Mouse (Mus musculus) lung, postnatal 25 days (tissue): ENCODE measurements around the gene Far1.

Experiments
- DNase-seq: peaks from one replicate; pipeline ENCODE4 v3.0.0; 2022; ENCODE audit warnings: low spot score

The Far1 gene

GRCm38 (mm10) chr7:113513286-113513962 is at the start of gene Far1:
TSS of gene Far1 (plus strand) at chr7:113513834.
- peak; percentile 98 for DNase-seq

DNA sequence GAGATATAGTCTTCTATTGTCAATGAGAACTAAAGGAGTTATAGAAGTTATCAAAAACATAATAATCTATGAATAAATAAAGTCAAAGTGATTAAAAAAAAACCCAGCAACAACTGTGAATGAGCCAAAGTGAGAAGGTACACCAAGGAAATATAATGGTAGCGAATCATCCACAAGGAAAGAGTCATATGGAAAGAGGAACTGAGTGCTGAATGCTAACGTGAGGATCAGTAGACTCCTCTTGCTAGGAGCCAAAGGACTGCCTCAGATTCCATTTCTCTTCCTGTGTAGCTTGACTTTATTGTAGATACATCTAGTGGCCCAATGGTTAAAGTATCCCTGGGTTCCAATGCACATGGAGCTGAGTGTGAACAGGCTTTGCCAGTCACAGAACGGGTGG is 45.3 kb upstream of the Far1 start:
- no peak for DNase-seq

GRCm38 (mm10) chr7:113470671-113471070 is 43.0 kb upstream of the Far1 start:
- no peak for DNase-seq

DNA sequence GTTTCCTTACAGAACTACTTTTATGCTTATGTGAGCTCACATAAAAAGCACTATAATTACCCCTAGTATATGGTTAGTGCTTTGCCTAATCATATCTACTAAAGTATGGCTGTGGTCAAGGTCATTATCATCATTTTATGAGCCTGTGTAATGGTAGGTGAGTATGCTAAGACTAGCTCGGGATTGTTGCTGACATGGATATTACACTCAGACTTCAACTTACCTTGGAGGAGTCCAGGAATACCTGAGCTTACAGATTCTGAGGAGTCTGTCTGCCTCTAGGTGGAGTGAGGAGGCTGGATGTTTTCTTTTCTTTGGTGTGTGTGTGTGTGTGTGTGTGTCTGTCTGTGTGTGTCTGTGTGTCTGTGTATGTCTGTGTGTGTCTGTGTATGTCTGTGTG is 42.0 kb upstream of the Far1 start:
- DNase-seq = no peak

DNA sequence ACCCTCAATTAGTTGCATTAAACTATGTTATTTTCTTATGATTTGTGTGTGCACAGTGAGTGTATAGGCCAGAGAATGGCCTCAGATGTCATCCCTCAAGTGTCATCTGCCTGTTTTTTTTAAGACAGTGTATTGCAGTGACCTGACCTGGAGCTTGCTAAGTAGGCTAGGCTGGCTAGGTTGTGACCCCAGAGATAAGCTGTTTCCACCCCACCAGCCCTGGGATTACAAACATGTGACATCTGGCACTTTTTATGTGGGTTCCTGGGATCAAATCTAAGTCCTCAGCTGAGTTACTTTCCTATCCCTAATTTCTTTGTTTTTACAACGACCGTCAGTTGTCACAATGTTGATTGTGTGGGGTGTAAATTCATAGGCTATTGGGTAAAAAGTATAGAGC is 17.8 kb upstream of the Far1 start:
- DNase-seq = no peak

DNA sequence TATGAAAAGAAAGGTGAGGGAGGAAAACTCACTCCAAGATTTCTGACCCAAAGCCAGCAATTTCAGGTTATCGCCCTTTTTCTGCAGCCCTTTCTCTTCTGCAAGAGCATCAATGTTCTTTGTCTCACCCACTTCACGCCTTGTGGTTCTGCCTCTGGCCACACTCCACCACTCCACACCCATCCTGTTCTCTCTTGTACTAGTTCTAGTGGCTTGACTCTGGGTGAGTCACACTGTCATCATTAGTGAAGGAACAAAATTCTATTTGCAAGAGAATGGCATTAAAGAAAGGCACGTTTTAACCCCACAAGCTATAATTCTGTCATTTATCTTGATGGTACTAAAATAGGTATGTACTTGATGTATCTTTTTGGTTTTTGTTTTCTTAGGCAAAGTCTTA is 15.2 kb upstream of the Far1 start:
- peak; percentile 16 for DNase-seq

- no peak for DNase-seq
Observed at GRCm38 (mm10) chr7:113499821-113500220, 13.8 kb upstream of the Far1 start.

DNA sequence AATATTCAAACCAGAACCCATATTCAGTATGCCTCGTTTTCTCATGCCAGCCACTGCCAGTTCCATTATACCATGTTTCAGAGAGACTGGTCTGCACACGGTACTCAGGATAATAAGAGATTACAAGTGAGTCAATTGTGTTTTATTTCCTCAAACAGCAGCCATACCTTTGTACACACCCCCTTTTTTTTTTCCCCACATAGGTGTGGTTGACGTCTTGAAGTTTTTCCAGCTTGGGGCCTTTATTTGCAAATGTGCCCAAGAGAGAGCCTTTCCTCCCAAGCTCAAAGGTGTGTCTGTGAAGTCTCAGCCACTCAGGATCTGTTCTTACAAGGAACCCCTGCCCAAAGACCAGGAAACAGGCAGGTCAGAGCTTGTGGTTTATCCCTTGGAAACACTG is 11.2 kb upstream of the Far1 start:
- DNase-seq = no peak

- DNase-seq = no peak
Observed at GRCm38 (mm10) chr7:113505047-113505446, 8.6 kb upstream of the Far1 start.

- no peak for DNase-seq
Observed at GRCm38 (mm10) chr7:113505516-113506045, 8.1 kb upstream of the Far1 start.

DNA sequence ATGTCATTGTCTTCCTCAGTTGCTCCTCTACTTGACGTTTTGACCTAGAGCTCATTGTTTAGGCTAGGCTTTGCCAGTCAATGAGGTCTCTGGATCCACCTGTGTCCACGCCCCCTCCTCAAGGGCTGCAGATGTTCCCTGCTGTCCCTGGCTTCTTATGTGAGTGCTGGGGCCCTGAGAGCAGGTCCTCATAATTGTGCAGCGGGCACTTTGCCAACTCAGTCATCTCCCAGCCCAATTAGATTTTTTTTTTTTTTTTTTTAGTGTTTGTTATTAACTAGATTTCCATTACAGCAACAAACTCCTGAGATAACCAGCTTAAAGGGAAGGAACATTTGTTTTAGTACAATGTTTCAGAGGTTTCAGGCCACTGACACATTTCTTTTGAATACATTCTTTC is 5.8 kb upstream of the Far1 start:
- DNase-seq = no peak

- no peak for DNase-seq
Observed at GRCm38 (mm10) chr7:113511396-113511795, 2.2 kb upstream of the Far1 start.

- no peak for DNase-seq
Observed at GRCm38 (mm10) chr7:113512527-113513285, 928 bp upstream of the Far1 start.

DNA sequence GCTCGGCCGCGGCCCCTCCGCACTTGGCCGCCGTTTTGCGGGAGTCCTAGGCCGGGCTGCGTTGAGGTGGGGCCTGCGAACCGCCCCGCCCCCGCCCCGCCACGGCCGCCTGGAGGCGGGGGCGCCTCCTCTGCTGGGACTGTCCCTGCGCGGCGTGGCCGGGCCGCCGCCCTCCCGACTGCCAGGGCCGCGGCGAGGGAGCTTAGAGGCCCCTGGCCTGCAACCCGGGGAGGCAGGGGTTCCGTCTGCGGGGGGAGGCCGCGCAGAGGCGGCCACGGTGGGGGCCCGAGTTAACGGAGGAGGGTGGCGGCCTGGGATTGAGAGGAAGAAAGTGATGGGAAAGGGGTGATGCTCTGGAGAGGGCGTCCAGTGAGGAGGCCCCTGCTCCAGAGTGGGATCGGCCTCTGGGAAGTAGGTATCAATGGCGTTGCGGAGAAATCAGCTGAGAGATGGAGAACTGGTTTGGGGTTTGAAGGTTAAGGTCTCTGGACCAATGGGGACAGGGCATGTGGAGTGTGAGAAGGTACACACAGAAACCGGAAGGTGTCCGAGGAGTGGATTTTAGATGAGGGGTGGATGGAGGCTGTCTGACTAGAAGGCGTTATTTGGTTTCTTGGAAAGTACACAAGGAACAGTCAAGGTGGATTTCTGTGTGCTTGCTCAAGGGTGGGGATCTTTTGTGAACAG is 472 bp downstream of the Far1 start:
- DNase-seq = peak; percentile 36

DNA sequence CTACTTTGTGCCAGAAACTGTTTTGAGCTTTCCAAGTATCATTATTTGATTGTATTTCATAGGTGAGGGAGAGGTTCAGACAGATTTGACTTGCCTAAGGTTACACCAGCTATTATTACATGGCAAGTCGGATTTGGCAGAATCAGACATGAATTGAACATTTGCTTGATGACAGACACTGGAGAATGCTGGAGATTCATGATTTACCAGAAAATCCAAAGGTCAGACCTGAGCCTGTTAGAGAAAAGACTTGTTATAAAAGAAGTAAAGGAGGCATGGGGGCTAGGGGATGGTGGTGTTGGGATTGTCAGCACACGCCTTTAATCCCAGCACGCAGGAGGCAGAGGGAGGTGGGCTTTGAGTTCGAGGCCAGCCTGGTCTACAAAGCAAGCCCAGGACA is 2.2 kb downstream of the Far1 start:
- no peak for DNase-seq

- no peak for DNase-seq
Observed at GRCm38 (mm10) chr7:113518419-113518818, 4.8 kb downstream of the Far1 start.

- no peak for DNase-seq
Observed at GRCm38 (mm10) chr7:113518961-113519360, 5.3 kb downstream of the Far1 start.

DNA sequence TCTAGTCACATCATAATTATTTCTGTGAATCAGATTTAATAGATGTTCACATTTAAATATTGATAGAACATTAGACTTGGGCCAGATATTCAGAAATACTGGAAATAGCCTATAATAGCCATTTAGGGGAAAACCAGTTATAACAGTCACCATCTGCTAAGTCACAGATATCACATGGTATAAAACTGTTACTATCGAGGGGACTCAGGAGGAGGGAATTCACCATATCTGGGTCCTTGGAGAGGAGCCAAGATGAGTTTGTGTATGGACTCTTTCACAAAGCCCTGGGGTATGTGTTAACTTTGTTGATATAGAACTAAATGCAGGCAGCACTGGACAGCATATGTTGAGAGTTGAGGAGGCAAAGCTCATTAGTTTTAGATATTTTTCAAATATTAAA is 29.5 kb downstream of the Far1 start:
- DNase-seq = no peak

DNA sequence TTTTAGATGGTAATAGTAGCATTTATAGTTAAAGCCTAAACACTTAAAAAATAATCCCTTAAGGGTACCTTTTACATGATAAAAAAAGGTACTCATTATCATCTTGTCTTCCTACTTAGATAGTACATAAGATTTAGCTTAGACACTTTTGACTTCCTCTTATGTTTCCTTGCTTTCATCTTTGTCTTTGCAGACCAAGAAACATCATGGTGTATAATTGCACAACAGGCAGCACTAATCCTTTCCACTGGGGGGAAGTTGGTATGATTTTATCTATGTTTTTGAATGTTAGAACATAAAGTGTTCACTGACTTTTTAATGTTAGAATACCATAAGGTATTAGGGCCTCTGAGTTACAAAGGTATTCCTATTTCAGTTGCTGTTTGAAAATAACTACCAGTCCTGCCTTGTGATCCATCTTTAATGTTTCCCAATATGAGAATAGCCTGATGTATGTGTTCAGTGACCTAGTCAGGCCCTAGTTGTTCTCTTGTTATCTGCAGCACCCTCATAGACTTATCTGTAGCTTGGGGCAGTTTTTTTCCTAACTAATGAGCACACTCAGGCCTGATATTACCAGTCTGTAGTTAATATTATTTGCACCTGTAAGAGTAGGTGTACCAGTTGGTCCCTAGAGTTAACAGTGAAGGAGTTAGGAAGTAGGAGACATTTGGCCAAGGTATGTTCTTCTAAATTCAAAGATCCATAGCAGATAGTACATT is 38.3 kb downstream of the Far1 start:
- no peak for DNase-seq

GRCm38 (mm10) chr7:113552508-113552907 is 38.9 kb downstream of the Far1 start:
- DNase-seq = no peak

DNA sequence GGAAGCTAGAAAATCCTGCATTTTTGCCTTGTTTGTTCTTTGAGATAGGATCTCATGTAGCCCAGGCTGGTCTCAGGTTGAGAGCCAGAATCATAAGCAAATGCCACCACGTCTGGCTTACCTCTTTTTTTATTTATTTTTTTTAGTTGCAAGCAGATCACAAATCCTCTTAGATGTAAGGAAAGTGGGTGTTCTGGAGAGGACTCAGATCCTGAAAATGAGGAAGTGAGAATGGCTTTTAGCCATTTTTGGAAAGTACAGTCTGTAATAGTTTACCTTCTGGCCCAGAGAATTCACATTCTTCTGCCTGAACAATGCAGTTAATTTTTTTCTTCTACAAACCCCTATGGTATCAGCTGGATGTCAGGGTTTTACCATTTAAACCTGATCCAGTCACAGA is 42.5 kb downstream of the Far1 start:
- DNase-seq = no peak

DNA sequence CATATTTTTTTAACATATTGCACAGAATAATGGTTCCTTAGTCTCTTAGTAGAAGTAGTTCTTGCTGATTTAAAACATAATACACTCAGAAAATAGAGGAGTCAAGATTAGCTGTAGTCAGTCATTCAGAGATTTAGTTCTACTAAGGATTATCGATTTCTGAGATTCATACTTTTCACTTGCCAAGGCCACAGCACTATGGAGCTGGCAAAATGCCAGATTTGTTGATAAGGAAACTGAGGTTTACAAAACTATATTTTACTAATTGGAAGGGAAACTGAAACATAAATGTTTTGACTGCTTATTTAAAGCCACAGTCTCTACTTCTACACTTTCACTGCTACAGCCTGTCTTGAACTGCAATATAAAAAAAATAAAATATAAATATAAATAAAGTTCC is 53.3 kb downstream of the Far1 start:
- no peak for DNase-seq
